Mouse (Mus musculus) kidney, adult 2 months (tissue): ENCODE data around the gene Atf6b.
A peak's percentile ranks its signal among the peaks of the same experiment; 100 is the strongest.

ENCODE experiments used
- CTCF ChIP-seq: fragments of 200-500 bp; conservative IDR thresholded peaks from 2 replicates; pipeline ENCODE4 v1.5.1; 2011; ENCODE audit warnings: low read depth, mild to moderate bottlenecking, control low read depth, low read length, moderate library complexity, mixed read lengths; ENCODE audit not compliant: insufficient read depth, insufficient read length
- POLR2A ChIP-seq: fragments of 200-500 bp; IDR thresholded peaks from one replicate; pipeline ENCODE4 v1.6.1; 2011; ENCODE audit warnings: low read depth, low read length, control low read depth

DNA sequence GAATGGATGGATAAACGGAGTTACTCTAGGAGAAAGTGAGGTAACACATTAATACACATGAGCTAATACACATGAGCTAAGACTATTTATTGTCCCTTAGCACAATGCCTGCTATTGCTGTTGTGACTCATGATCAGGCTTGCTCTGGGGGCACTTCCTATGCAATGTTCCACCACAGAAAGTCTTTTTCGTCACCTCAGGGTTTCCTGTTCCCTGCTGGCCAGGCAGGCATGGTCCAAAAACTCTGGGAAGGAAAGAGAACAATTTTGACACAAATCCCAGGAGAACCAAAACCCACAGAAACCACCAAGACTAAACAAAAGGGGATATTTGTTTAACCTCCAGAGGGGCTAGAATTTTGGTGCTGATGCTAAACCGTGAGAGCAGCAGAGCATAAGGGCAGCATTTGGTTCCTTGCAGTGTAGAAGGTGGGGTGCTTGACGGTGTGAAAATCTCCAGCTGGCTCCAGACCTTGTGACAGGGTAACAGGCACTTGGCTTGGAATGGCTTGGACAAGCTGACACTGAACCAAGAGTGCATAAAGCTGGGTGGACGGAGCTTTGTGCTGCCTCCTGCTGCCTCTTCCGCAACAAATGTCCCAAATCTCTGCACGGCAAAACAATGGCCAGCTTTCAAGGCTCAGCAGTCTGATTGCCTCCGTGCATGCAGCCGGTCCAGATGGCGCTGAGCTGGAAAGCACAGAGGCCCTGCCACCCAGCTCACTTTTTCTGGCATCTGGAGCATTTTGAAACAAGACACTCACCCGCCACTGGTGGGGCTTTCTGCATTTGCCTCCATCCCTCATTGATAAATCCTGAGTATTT, 6.0 kb upstream of the Atf6b start:
- TF ChIP-seq CTCF: peak; percentile 30
- TF ChIP-seq POLR2A: no peak
